Mouse (Mus musculus) liver, embryonic 14.5 days (tissue): ENCODE measurements around the gene Gm49711. TPM values are rescaled to one million over a fixed set of nuclear protein-coding genes. Genes with fewer than 3 reads are reported as not detected.

ENCODE experiments used
- ATAC-seq: fragments of 200-750 bp; cut with Nextera tagmentation; 2 replicates; pipeline ENCODE4 v1.8.0; 2017; ENCODE audit warnings: moderate number of reproducible peaks, mild to moderate bottlenecking, moderate library complexity; ENCODE audit not compliant: insufficient read depth
- DNase-seq, 3 experiments: peaks; one replicate each; pipeline ENCODE4 v3.0.0-alpha.2; 2012 to 2013; ENCODE audit warnings: low read depth in 3 of 3, low spot score in 3 of 3
- H3K27ac ChIP-seq: fragments of 300-500 bp; sonication (generic); 2 replicates; pipeline ENCODE4 v1.5.1; 2014; ENCODE audit warnings: moderate library complexity, mild to moderate bottlenecking, control low read depth, inconsistent platforms
- H3K27me3 ChIP-seq: fragments of 300-500 bp; sonication (generic); 2 replicates; pipeline ENCODE4 v1.6.1; 2014; ENCODE audit warnings: mild to moderate bottlenecking, low read length, moderate library complexity; ENCODE audit not compliant: control insufficient read depth, insufficient read depth
- H3K36me3 ChIP-seq: fragments of 300-500 bp; sonication (generic); replicated peaks from 2 replicates; pipeline ENCODE4 v1.6.1; 2014; ENCODE audit warnings: low read depth; ENCODE audit not compliant: control insufficient read depth, insufficient read depth
- H3K4me1 ChIP-seq, 2 experiments: fragments of 200-500 bp in 1 of 2; fragments of 300-500 bp in 1 of 2; sonication (generic) in 1 of 2; replicated peaks; 2 replicates each; pipeline ENCODE4 v1.6.1; 2012 to 2014; ENCODE audit warnings: antibody characterized with exemption in 1 of 2, inconsistent platforms in 1 of 2, low read length in 1 of 2; ENCODE audit not compliant: control insufficient read depth in 2 of 2, insufficient read depth in 2 of 2
- H3K4me2 ChIP-seq: fragments of 300-500 bp; sonication (generic); 2 replicates; pipeline ENCODE4 v1.6.1; 2014; ENCODE audit warnings: low read depth, mild to moderate bottlenecking, control low read depth, moderate library complexity
- H3K4me3 ChIP-seq, 2 experiments: fragments of 200-500 bp in 1 of 2; fragments of 300-500 bp in 1 of 2; sonication (generic) in 1 of 2; 2 replicates each; pipeline ENCODE4 v1.5.1; 2012 to 2014; ENCODE audit warnings: low read depth in 2 of 2, low read length in 2 of 2, mild to moderate bottlenecking in 2 of 2, control low read depth in 1 of 2, inconsistent platforms in 1 of 2, moderate library complexity in 1 of 2; ENCODE audit not compliant: insufficient read depth in 1 of 2
- H3K9ac ChIP-seq: fragments of 300-500 bp; sonication (generic); replicated peaks from 2 replicates; pipeline ENCODE4 v1.6.1; 2014; ENCODE audit warnings: mild to moderate bottlenecking, control low read depth, moderate library complexity
- H3K9me3 ChIP-seq: fragments of 300-500 bp; sonication (generic); 2 replicates; pipeline ENCODE4 v1.6.1; 2016; ENCODE audit warnings: low read length, mixed read lengths; ENCODE audit not compliant: control insufficient read depth
- CTCF ChIP-seq: IDR thresholded peaks from 2 replicates; pipeline ENCODE4 v1.5.1; 2016; ENCODE audit warnings: antibody characterized with exemption, low read depth, control low read depth
- EP300 ChIP-seq: IDR thresholded peaks from 2 replicates; pipeline ENCODE4 v1.6.1; 2016; ENCODE audit warnings: antibody characterized with exemption, low read depth
- WGBS: fragments of 180-500 bp; shearing (Covaris S2); extraction: QIAGEN DNeasy Blood & Tissue Kit; methylation state at CpG from one replicate; pipeline ENCODE4 v1.1.7; 2014; ENCODE audit not compliant: insufficient replicate concordance; 5-methylcytosine and 5-hydroxymethylcytosine counted together
- polyA plus RNA-seq, 2 experiments: library from polyadenylated mRNA; depleted of rRNA in 1 of 2; stranded (reverse) in 1 of 2; unstranded in 1 of 2; fragments of >200 nt; fragmentation: Nextera tagmentation in 1 of 2; extraction: Ambion mirVana in 1 of 2; gene quantifications; 2 replicates each; pipeline versions ENCODE4 v1.2.1 to v1.2.3; 2012 to 2014

The Gm49711 gene
- polyA plus RNA-seq, 2 experiments = not detected

DNA sequence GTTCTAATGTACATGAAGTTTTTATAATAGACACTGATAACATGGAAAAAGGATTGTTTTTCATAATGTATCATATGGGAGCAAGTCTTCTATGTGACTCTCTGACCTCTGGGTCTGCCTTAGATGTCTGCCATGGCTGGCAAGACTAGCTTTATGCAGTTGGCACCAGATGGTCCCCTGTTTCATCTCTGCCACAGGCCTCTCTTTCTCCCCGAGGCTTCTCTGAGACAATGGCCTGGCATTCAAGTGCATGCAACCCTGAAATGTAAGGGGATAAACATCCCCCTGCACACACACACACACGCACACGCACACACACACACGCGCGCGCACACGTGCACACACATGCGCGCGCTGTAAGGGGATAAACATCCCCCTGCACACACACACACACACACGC, 82.9 kb downstream of the Gm49711 start:
- Histone ChIP-seq H3K4me2 (no peak overlapping the region), H3K27ac (no peak overlapping the region), H3K4me3 (no peak overlapping the region), H3K27me3 (no peaks in the 10 kb centered on the region), H3K9me3 (no peaks in the 10 kb centered on the region), H3K4me1 (no peaks in the 10 kb centered on the region), H3K9ac (no peak overlapping the region), H3K36me3 (no peaks in the 10 kb centered on the region)
- 92% methylated on average over 12 of the region's 12 CpGs for WGBS
- DNase-seq (no peak), ATAC-seq (no peak)
- no peak for TF ChIP-seq EP300
- TF ChIP-seq CTCF = no peak

DNA sequence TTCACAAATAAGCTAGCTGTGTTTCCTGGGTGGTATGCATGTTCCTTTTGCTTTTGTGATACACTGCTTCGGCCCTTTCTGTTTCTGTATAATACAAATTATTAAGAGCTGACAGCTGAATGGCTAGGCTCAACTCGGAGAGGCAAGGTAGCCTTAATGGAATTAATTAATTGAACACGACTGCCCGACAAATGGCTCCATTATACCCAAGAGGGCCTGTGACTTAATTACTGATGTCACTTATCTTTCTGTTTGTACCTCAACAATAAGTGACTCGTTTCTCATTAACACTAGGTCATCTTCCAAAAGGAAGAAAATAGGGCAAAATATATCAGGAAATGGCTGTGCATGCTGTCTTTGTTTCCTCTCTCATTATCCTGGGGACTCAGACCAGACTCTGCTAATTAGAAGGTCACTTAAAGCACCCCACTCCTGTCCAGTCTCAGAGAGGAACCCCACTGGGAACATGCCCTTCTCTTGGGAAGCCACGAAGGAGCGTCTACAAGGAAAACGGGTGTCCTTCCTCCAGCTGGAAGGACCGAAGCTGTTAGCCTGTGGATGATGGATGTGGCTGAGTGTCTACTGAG, 84.4 kb downstream of the Gm49711 start:
- WGBS = 67% methylated on average over 9 of the region's 9 CpGs
- TF ChIP-seq EP300 (no peak), CTCF (no peak)
- Histone ChIP-seq H3K4me3 (no peak overlapping the region), H3K4me2 (no peak overlapping the region), H3K27ac (no peak overlapping the region), H3K9ac (no peak overlapping the region), H3K27me3 (no peaks in the 10 kb centered on the region), H3K36me3 (no peaks in the 10 kb centered on the region), H3K4me1 (no peaks in the 10 kb centered on the region), H3K9me3 (no peaks in the 10 kb centered on the region)
- no peak for ATAC-seq
- DNase-seq = no peak

GRCm38 (mm10) chr16:92147631-92148366, 89.7 kb downstream of the Gm49711 start:
- TF ChIP-seq CTCF (no peak), EP300 (no peak)
- H3K27me3 ChIP-seq = no peaks in the 10 kb centered on the region
- no peak overlapping the region for H3K4me3 ChIP-seq
- H3K27ac ChIP-seq = no peak overlapping the region
- H3K4me2 ChIP-seq = no peak overlapping the region
- DNase-seq = no peak
- no peak overlapping the region for H3K9ac ChIP-seq
- no peaks in the 10 kb centered on the region for H3K9me3 ChIP-seq
- no peaks in the 10 kb centered on the region for H3K4me1 ChIP-seq
- 67% methylated on average over 12 of the region's 12 CpGs for WGBS
- H3K36me3 ChIP-seq = no peaks in the 10 kb centered on the region
- ATAC-seq = no peak

- no peaks in the 10 kb centered on the region for H3K36me3 ChIP-seq
- ATAC-seq (no peak), DNase-seq (no peak)
- 57% methylated on average over 2 of the region's 2 CpGs for WGBS
- no peak overlapping the region for H3K9ac ChIP-seq
- H3K4me1 ChIP-seq = no peaks in the 10 kb centered on the region
- no peak overlapping the region for H3K27ac ChIP-seq
- no peak overlapping the region for H3K4me2 ChIP-seq
- no peaks in the 10 kb centered on the region for H3K9me3 ChIP-seq
- H3K4me3 ChIP-seq = no peak overlapping the region
- TF ChIP-seq CTCF (no peak), EP300 (no peak)
- H3K27me3 ChIP-seq = no peaks in the 10 kb centered on the region
These were observed 90.2 kb downstream of the Gm49711 start for GRCm38 (mm10) chr16:92148367-92148728.

DNA sequence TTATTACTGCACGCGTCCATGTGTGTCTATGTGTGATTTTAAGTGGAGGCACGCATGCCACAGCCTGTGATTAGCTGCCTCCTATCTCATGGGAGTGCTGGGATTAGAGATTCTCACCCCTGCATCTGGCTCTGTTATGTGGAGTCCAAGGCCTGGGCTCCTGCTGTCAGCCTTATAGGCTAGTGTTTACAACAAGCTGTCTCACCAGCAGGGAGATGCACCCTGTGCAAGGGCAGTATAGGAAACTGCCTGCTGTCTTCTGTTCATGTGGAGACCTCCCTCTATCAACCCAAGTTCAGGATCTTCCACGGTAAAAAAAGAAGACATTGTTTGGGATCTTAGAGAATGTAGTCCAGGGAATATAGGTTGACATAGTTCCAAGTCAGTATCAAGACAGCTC, 92.9 kb downstream of the Gm49711 start:
- ATAC-seq (no peak), DNase-seq (no peak)
- WGBS = 61% methylated on average over 4 of the region's 4 CpGs
- Histone ChIP-seq H3K27ac (no peak overlapping the region), H3K9ac (no peak overlapping the region), H3K36me3 (no peaks in the 10 kb centered on the region), H3K27me3 (no peaks in the 10 kb centered on the region), H3K4me3 (no peak overlapping the region), H3K4me2 (no peak overlapping the region), H3K9me3 (no peaks in the 10 kb centered on the region), H3K4me1 (no peaks in the 10 kb centered on the region)
- TF ChIP-seq EP300 (no peak), CTCF (no peak)
